Mouse (Mus musculus): ENCODE measurements around the gene Impad1. TPM values are rescaled to one million over a fixed set of nuclear protein-coding genes. Genes with fewer than 3 reads are reported as not detected.

Gene Impad1
- polyA plus RNA-seq, 1 experiment from 2014 or later = 51.6 TPM

GRCm38 (mm10) chr4:4765806-4766205 is 27.3 kb downstream of the Impad1 start:
- no peak overlapping the region for H3K4me3 ChIP-seq (ENCODE audit: low read depth, low read length)
- H3K4me1 ChIP-seq (ENCODE audit: insufficient read depth) = no peaks in the 10 kb centered on the region
- ATAC-seq (ENCODE audit: insufficient read depth) (no peak), DNase-seq (peak; percentile 53)
- no peak overlapping the region for H3K27ac ChIP-seq (ENCODE audit: low read depth)
- H3K9me3 ChIP-seq (ENCODE audit: low read depth, low read length) = no peaks in the 10 kb centered on the region
- H3K9ac ChIP-seq = no peak overlapping the region
- no peak for TF ChIP-seq CTCF (IDR thresholded peaks at IDR 0.05; ENCODE audit: low read depth)
- H3K27me3 ChIP-seq (ENCODE audit: insufficient read depth, low read length) = no peaks in the 10 kb centered on the region
- WGBS = 59% methylated on average over 5 of the region's 5 CpGs
- H3K36me3 ChIP-seq (ENCODE audit: insufficient read depth) = peaks cover 39% of the 10 kb centered on the region
- H3K4me2 ChIP-seq = no peak overlapping the region

- Histone ChIP-seq H3K36me3 (ENCODE audit: insufficient read depth) (no peaks in the 10 kb centered on the region), H3K4me1 (ENCODE audit: insufficient read depth) (no peaks in the 10 kb centered on the region), H3K27ac (ENCODE audit: low read depth) (no peak overlapping the region), H3K27me3 (ENCODE audit: insufficient read depth, low read length) (no peaks in the 10 kb centered on the region), H3K9ac (no peak overlapping the region), H3K4me2 (no peak overlapping the region), H3K9me3 (ENCODE audit: low read depth, low read length) (no peaks in the 10 kb centered on the region), H3K4me3 (ENCODE audit: low read depth, low read length) (no peak overlapping the region)
- TF ChIP-seq CTCF (IDR thresholded peaks at IDR 0.05; ENCODE audit: low read depth) = peak; percentile 32
- no peak for DNase-seq
- 84% methylated on average over 4 of the region's 4 CpGs for WGBS
- no peak for ATAC-seq (ENCODE audit: insufficient read depth)
These were observed 34.8 kb downstream of the Impad1 start for GRCm38 (mm10) chr4:4758376-4758775.

GRCm38 (mm10) chr4:4729427-4729826 is 63.7 kb downstream of the Impad1 start:
- H3K36me3 ChIP-seq (ENCODE audit: insufficient read depth) = no peaks in the 10 kb centered on the region
- no peaks in the 10 kb centered on the region for H3K9me3 ChIP-seq (ENCODE audit: low read depth, low read length)
- H3K27ac ChIP-seq (ENCODE audit: low read depth) = no peak overlapping the region
- H3K4me1 ChIP-seq (ENCODE audit: insufficient read depth) = no peaks in the 10 kb centered on the region
- 55% methylated on average over 3 of the region's 3 CpGs for WGBS
- DNase-seq (peak; percentile 53), ATAC-seq (ENCODE audit: insufficient read depth) (no peak; the same call in 1 of the 2 replicates)
- H3K27me3 ChIP-seq (ENCODE audit: insufficient read depth, low read length) = no peaks in the 10 kb centered on the region
- peak; percentile 64 for TF ChIP-seq CTCF (IDR thresholded peaks at IDR 0.05; ENCODE audit: low read depth)
- no peak overlapping the region for H3K4me3 ChIP-seq (ENCODE audit: low read depth, low read length)
- H3K4me2 ChIP-seq = no peak overlapping the region
- H3K9ac ChIP-seq = no peak overlapping the region

GRCm38 (mm10) chr4:4726241-4726776 is 66.8 kb downstream of the Impad1 start:
- Histone ChIP-seq H3K4me2 (no peak overlapping the region), H3K9me3 (ENCODE audit: low read depth, low read length) (no peaks in the 10 kb centered on the region), H3K4me3 (ENCODE audit: low read depth, low read length) (no peak overlapping the region), H3K9ac (no peak overlapping the region), H3K27ac (ENCODE audit: low read depth) (no peak overlapping the region), H3K27me3 (ENCODE audit: insufficient read depth, low read length) (no peaks in the 10 kb centered on the region), H3K36me3 (ENCODE audit: insufficient read depth) (no peaks in the 10 kb centered on the region), H3K4me1 (ENCODE audit: insufficient read depth) (no peaks in the 10 kb centered on the region)
- 84% methylated on average over 3 of the region's 3 CpGs for WGBS
- ATAC-seq (ENCODE audit: insufficient read depth) (no peak), DNase-seq (no peak)
- TF ChIP-seq CTCF (IDR thresholded peaks at IDR 0.05; ENCODE audit: low read depth) = no peak

- no peak for ATAC-seq (ENCODE audit: insufficient read depth)
- Histone ChIP-seq H3K27ac (ENCODE audit: low read depth) (no peak overlapping the region), H3K36me3 (ENCODE audit: insufficient read depth) (no peaks in the 10 kb centered on the region), H3K9ac (no peak overlapping the region), H3K4me3 (ENCODE audit: low read depth, low read length) (no peak overlapping the region), H3K4me1 (ENCODE audit: insufficient read depth) (no peaks in the 10 kb centered on the region), H3K9me3 (ENCODE audit: low read depth, low read length) (no peaks in the 10 kb centered on the region), H3K27me3 (ENCODE audit: insufficient read depth, low read length) (no peaks in the 10 kb centered on the region), H3K4me2 (no peak overlapping the region)
- TF ChIP-seq CTCF (IDR thresholded peaks at IDR 0.05; ENCODE audit: low read depth) = no peak
- DNase-seq = no peak
- WGBS = 65% methylated on average over 8 of the region's 8 CpGs
These were observed 69.3 kb downstream of the Impad1 start for GRCm38 (mm10) chr4:4723821-4724220.

GRCm38 (mm10) chr4:4722081-4722480 is 71.1 kb downstream of the Impad1 start:
- H3K9ac ChIP-seq = no peak overlapping the region
- no peaks in the 10 kb centered on the region for H3K9me3 ChIP-seq (ENCODE audit: low read depth, low read length)
- no peak overlapping the region for H3K4me3 ChIP-seq (ENCODE audit: low read depth, low read length)
- no peaks in the 10 kb centered on the region for H3K36me3 ChIP-seq (ENCODE audit: insufficient read depth)
- peak; percentile 31 for TF ChIP-seq CTCF (IDR thresholded peaks at IDR 0.05; ENCODE audit: low read depth)
- ATAC-seq (ENCODE audit: insufficient read depth) (no peak), DNase-seq (peak; percentile 7)
- H3K27me3 ChIP-seq (ENCODE audit: insufficient read depth, low read length) = no peaks in the 10 kb centered on the region
- H3K4me2 ChIP-seq = no peak overlapping the region
- H3K4me1 ChIP-seq (ENCODE audit: insufficient read depth) = no peaks in the 10 kb centered on the region
- 29% methylated on average over 1 of the region's 1 CpGs for WGBS
- H3K27ac ChIP-seq (ENCODE audit: low read depth) = no peak overlapping the region

- Histone ChIP-seq H3K36me3 (ENCODE audit: insufficient read depth) (no peaks in the 10 kb centered on the region), H3K27me3 (ENCODE audit: insufficient read depth, low read length) (no peaks in the 10 kb centered on the region), H3K27ac (ENCODE audit: low read depth) (no peak overlapping the region), H3K9me3 (ENCODE audit: low read depth, low read length) (no peaks in the 10 kb centered on the region), H3K4me3 (ENCODE audit: low read depth, low read length) (no peak overlapping the region), H3K9ac (no peak overlapping the region), H3K4me1 (ENCODE audit: insufficient read depth) (no peaks in the 10 kb centered on the region), H3K4me2 (no peak overlapping the region)
- 48% methylated on average over 4 of the region's 4 CpGs for WGBS
- DNase-seq (peak; percentile 69), ATAC-seq (ENCODE audit: insufficient read depth) (no peak)
- peak; percentile 52 for TF ChIP-seq CTCF (IDR thresholded peaks at IDR 0.05; ENCODE audit: low read depth)
These were observed 75.3 kb downstream of the Impad1 start for GRCm38 (mm10) chr4:4717763-4718347.
